Mouse (Mus musculus): ENCODE measurements around the gene Psma5. TPM values are rescaled to one million over a fixed set of nuclear protein-coding genes. Genes with fewer than 3 reads are reported as not detected.

Psma5 gene
- polyA plus RNA-seq, 1 experiment: 55.0 TPM

GRCm38 (mm10) chr3:108283241-108283561 is 26.5 kb downstream of the Psma5 start:
- H3K36me3 ChIP-seq (ENCODE audit: control insufficient read depth, insufficient read depth, low read length): no peaks in the 10 kb centered on the region
- 22% methylated on average over 6 of the region's 6 CpGs for WGBS

GRCm38 (mm10) chr3:108283781-108284601 is 27.3 kb downstream of the Psma5 start, which contains the start of gene Sort1:
TSS of gene Sort1 (plus strand) at chr3:108284082.
- peak; percentile 90 for DNase-seq
- H3K27ac ChIP-seq (ENCODE audit: insufficient read depth, low read depth, low read length): peak within 1 kb of the TSS; percentile 59; the same call in 1 of the 2 replicates
- H3K4me3 ChIP-seq (ENCODE audit: insufficient read depth, low read depth, low read length): peak within 1 kb of the TSS; percentile 78
- no peaks in the 10 kb centered on the region for H3K27me3 ChIP-seq (replicated peaks; ENCODE audit: control insufficient read depth, insufficient read depth, low read length)
- WGBS: under 1% methylated on average over 105 of the region's 109 CpGs
- H3K4me1 ChIP-seq (ENCODE audit: control insufficient read depth, insufficient read depth, low read length): peaks cover 11% of the 10 kb centered on the region; the same call in 1 of the 2 replicates
- H3K36me3 ChIP-seq (ENCODE audit: control insufficient read depth, insufficient read depth, low read length): no peaks in the 10 kb centered on the region
- TF ChIP-seq POLR2A (IDR thresholded peaks at IDR 0.05; ENCODE audit: low read depth, low read length): no peak
- no peak for TF ChIP-seq CTCF (conservative IDR thresholded peaks at IDR 0.05; ENCODE audit: insufficient read depth, insufficient read length, low read depth, low read length)

More at GRCm38 (mm10) chr3:108283241-108283561, 26.5 kb downstream of the Psma5 start:
- Histone ChIP-seq H3K4me1 (ENCODE audit: control insufficient read depth, insufficient read depth, low read length) (peaks cover 6% of the 10 kb centered on the region; the same call in 1 of the 2 replicates), H3K4me3 (ENCODE audit: insufficient read depth, low read depth, low read length) (peak overlapping the region; percentile 78), H3K27me3 (replicated peaks; ENCODE audit: control insufficient read depth, insufficient read depth, low read length) (no peaks in the 10 kb centered on the region), H3K27ac (ENCODE audit: insufficient read depth, low read depth, low read length) (peak overlapping the region; percentile 59; the same call in 1 of the 2 replicates)
- no peak for TF ChIP-seq POLR2A (IDR thresholded peaks at IDR 0.05; ENCODE audit: low read depth, low read length)
- TF ChIP-seq CTCF (conservative IDR thresholded peaks at IDR 0.05; ENCODE audit: insufficient read depth, insufficient read length, low read depth, low read length): no peak
- no peak for DNase-seq

DNA sequence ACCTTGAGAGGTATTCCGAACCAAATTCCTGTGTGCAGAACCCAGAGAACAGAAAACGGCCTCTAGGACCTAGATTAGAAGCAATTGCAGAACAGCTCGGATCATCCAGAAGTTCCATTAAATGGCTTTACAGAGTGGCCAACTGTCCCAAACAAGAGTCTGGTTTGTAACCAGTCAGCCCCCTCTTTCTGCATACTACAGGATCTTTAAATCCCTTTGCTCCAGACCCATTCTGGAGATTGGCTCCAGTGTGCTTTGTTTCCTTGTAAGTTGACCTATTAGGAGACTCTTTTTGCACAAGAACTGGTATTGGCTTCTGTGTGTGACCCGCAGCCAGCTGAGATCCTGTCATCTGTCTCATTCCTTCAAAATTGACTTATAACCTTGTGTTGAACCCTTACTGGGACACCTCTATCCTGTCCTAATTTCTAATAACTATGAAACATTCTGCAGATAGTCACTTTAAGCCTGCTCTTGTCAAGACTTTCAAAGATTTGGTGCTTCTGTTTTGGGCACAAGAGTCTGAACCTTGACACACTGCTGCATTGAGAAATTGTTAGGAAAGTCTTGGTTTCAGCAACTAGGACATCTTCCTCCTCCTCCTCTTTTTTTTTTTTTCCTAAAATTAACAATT is 28.5 kb downstream of the Psma5 start:
- peaks cover 14% of the 10 kb centered on the region; the same call in 1 of the 2 replicates for H3K4me1 ChIP-seq (ENCODE audit: control insufficient read depth, insufficient read depth, low read length)
- no peaks in the 10 kb centered on the region for H3K36me3 ChIP-seq (ENCODE audit: control insufficient read depth, insufficient read depth, low read length)
- peak overlapping the region; percentile 78; the same call in 1 of the 2 replicates for H3K4me3 ChIP-seq (ENCODE audit: insufficient read depth, low read depth, low read length)
- 42% methylated on average over 4 of the region's 4 CpGs for WGBS
- no peak for DNase-seq
- 0 out of 2 replicates have a peak overlapping the region, but pooled peaks have one; percentile 44 for H3K27ac ChIP-seq (ENCODE audit: insufficient read depth, low read depth, low read length)
- no peaks in the 10 kb centered on the region for H3K27me3 ChIP-seq (replicated peaks; ENCODE audit: control insufficient read depth, insufficient read depth, low read length)
- TF ChIP-seq POLR2A (IDR thresholded peaks at IDR 0.05; ENCODE audit: low read depth, low read length) (no peak), CTCF (conservative IDR thresholded peaks at IDR 0.05; ENCODE audit: insufficient read depth, insufficient read length, low read depth, low read length) (no peak)

DNA sequence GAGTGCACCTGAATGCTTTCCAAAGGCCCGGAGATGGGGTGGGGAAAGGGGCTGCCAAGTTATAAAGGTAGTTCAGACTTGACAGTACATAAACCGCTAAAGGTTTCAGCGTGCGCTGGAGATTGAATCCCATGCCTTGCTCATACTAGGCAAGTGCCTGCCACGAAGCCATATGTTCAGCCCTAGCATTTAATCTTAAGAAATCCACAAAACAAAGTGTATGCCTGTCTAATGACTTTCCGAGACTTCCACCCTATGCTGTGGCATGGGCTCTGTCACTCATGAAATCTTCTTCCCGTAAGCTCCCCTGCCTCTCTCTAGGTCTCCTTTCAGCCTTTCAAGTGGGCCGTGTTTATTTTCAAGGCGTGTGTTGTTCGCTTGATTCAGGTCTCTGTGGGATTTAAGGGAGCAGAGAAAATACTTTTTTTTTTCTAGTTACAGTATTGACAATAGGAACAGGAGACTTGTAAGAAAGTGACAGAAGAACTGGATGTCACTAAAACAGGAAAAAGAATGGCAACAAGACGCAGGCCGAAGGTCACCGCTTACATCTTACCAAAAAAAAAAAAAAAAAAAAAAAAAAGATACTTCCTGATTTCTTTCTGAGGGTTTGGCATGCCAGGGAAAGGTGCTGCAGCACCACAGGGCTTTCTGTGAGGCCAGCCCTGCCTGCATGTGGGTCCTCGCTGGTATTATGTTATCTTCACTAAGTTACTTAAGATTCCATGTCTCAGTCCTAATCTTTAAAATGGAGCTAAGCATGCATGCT is 30.1 kb downstream of the Psma5 start:
- peaks cover 21% of the 10 kb centered on the region; the same call in 1 of the 2 replicates for H3K4me1 ChIP-seq (ENCODE audit: control insufficient read depth, insufficient read depth, low read length)
- H3K27me3 ChIP-seq (replicated peaks; ENCODE audit: control insufficient read depth, insufficient read depth, low read length): no peaks in the 10 kb centered on the region
- no peak overlapping the region for H3K4me3 ChIP-seq (ENCODE audit: insufficient read depth, low read depth, low read length)
- H3K27ac ChIP-seq (ENCODE audit: insufficient read depth, low read depth, low read length): 0 out of 2 replicates have a peak overlapping the region, but pooled peaks have one; percentile 47
- TF ChIP-seq POLR2A (IDR thresholded peaks at IDR 0.05; ENCODE audit: low read depth, low read length): no peak
- TF ChIP-seq CTCF (conservative IDR thresholded peaks at IDR 0.05; ENCODE audit: insufficient read depth, insufficient read length, low read depth, low read length): no peak
- no peak for DNase-seq
- H3K36me3 ChIP-seq (ENCODE audit: control insufficient read depth, insufficient read depth, low read length): no peaks in the 10 kb centered on the region
- 72% methylated on average over 14 of the region's 14 CpGs for WGBS

DNA sequence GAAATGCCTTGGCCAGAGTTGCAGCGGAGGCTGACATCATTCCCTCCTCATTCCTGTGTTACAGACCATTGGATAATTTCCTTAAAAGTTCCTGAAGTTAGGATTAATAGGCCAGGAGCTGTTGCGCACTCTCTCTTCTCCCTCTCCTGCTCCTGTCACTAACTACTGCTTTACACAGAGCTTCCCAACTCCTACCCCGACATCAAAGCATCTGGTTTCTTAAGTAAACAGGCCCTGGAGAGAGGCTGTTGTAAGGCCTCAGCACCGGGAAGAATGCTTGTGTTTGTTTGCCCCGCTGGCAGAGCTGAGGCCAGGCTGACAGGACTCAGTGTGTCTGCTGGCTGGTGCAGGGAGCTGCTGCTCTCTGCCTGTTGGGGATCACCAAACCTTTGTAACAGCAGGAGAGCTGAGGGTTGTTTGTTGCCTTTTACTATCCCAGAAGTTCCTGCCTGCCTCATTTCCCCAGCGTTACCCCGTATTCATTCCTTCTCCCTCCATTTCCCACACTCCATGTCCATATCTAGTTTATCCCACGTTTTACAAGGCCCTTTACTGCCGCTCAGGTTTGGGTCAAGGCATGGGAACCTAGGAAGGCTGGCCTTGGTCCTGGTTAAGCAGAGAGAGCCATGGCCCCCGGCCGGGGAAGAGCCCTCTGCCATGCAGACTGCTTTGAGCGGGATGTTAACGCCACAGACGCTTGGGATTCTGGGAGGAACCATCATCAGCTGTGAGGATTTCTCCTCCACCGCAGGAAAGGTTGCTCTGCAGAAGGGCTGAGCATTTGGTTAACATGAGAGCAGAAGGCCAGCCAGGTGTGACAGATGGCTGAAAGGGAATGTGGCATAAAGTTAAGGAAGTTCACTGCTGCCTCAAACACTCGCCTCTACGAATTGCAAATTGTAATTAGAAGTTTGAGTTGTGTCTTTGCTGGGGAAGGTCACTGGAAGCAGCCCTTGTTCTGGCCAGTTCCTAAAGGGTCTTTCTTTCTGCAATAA is 31.4 kb downstream of the Psma5 start:
- no peaks in the 10 kb centered on the region for H3K27me3 ChIP-seq (replicated peaks; ENCODE audit: control insufficient read depth, insufficient read depth, low read length)
- H3K36me3 ChIP-seq (ENCODE audit: control insufficient read depth, insufficient read depth, low read length): no peaks in the 10 kb centered on the region
- DNase-seq: peak; percentile 42
- no peak overlapping the region for H3K4me3 ChIP-seq (ENCODE audit: insufficient read depth, low read depth, low read length)
- peaks cover 23% of the 10 kb centered on the region; the same call in 1 of the 2 replicates for H3K4me1 ChIP-seq (ENCODE audit: control insufficient read depth, insufficient read depth, low read length)
- TF ChIP-seq POLR2A (IDR thresholded peaks at IDR 0.05; ENCODE audit: low read depth, low read length) (no peak), CTCF (conservative IDR thresholded peaks at IDR 0.05; ENCODE audit: insufficient read depth, insufficient read length, low read depth, low read length) (no peak)
- peak overlapping the region; percentile 80 for H3K27ac ChIP-seq (ENCODE audit: insufficient read depth, low read depth, low read length)
- WGBS: 47% methylated on average over 17 of the region's 17 CpGs
